Mouse (Mus musculus): ENCODE measurements around the gene Dagla. TPM values are rescaled to one million over a fixed set of nuclear protein-coding genes. Genes with fewer than 3 reads are reported as not detected.

Dagla gene
- polyA plus RNA-seq, 1 experiment = 9.6 TPM

- Histone ChIP-seq H3K4me2 (ENCODE audit: low read depth) (no peak overlapping the region), H3K4me3 (no peak overlapping the region), H3K27me3 (ENCODE audit: control insufficient read depth, insufficient read depth, insufficient read length) (no peaks in the 10 kb centered on the region), H3ac (ENCODE audit: control insufficient read depth, insufficient read length) (no peak overlapping the region), H3K79me2 (ENCODE audit: control insufficient read depth, insufficient read depth) (no peaks in the 10 kb centered on the region), H3K36me3 (ENCODE audit: control insufficient read depth, insufficient read depth) (no peaks in the 10 kb centered on the region)
- TF ChIP-seq SRF (IDR thresholded peaks at IDR 0.05; ENCODE audit: control insufficient read depth, insufficient read length, low read depth) (no peak), E2F4 (IDR thresholded peaks at IDR 0.05; ENCODE audit: insufficient read depth) (no peak), REST (IDR thresholded peaks at IDR 0.05; ENCODE audit: insufficient read depth, insufficient read length) (no peak), CEBPB (IDR thresholded peaks at IDR 0.05; ENCODE audit: insufficient read depth, poor library complexity, severe bottlenecking) (no peak)
Measured at GRCm38 (mm10) chr19:10317358-10317757, 12.7 kb upstream of the Dagla start.

- no peaks in the 10 kb centered on the region for H3K27me3 ChIP-seq (ENCODE audit: control insufficient read depth, insufficient read depth, insufficient read length)
- no peak overlapping the region for H3ac ChIP-seq (ENCODE audit: control insufficient read depth, insufficient read length)
- TF ChIP-seq MYOG (IDR thresholded peaks at IDR 0.05; ENCODE audit: control insufficient read depth in 1 of 3, insufficient read depth in 1 of 3, insufficient read length in 2 of 3, low read depth in 2 of 3) (no peak), TCF3 (IDR thresholded peaks at IDR 0.05; ENCODE audit: insufficient read length, low read depth) (no peak), MYOD1 (IDR thresholded peaks at IDR 0.05; ENCODE audit: control insufficient read depth in 1 of 3, insufficient read length in 2 of 3, low read depth in 2 of 3) (no peak), REST (IDR thresholded peaks at IDR 0.05; ENCODE audit: insufficient read depth, insufficient read length) (no peak), CEBPB (IDR thresholded peaks at IDR 0.05; ENCODE audit: insufficient read depth, poor library complexity, severe bottlenecking) (no peak), POLR2A (IDR thresholded peaks at IDR 0.05; ENCODE audit: insufficient read length, low read depth) (no peak)
- no peaks in the 10 kb centered on the region for H3K36me3 ChIP-seq (ENCODE audit: control insufficient read depth, insufficient read depth)
- no peak overlapping the region for H3K4me3 ChIP-seq
- H3K79me2 ChIP-seq (ENCODE audit: control insufficient read depth, insufficient read depth) = no peaks in the 10 kb centered on the region
- H3K4me2 ChIP-seq (ENCODE audit: low read depth) = no peak overlapping the region
Measured at GRCm38 (mm10) chr19:10316956-10317355, 12.3 kb upstream of the Dagla start.

- H3ac ChIP-seq (ENCODE audit: control insufficient read depth, insufficient read length) = no peak overlapping the region
- H3K27me3 ChIP-seq (ENCODE audit: control insufficient read depth, insufficient read depth, insufficient read length) = no peaks in the 10 kb centered on the region
- TF ChIP-seq MYOG (IDR thresholded peaks at IDR 0.05; ENCODE audit: control insufficient read depth in 1 of 3, insufficient read depth in 1 of 3, insufficient read length in 2 of 3, low read depth in 2 of 3) = peak in 1 of 3 experiments; percentile 5
- no peak for TF ChIP-seq POLR2AphosphoS2 (IDR thresholded peaks at IDR 0.05; ENCODE audit: insufficient read length, low read depth)
- no peak overlapping the region for H3K4me2 ChIP-seq (ENCODE audit: low read depth)
- no peaks in the 10 kb centered on the region for H3K79me2 ChIP-seq (ENCODE audit: control insufficient read depth, insufficient read depth)
- H3K4me3 ChIP-seq = no peak overlapping the region
- no peaks in the 10 kb centered on the region for H3K36me3 ChIP-seq (ENCODE audit: control insufficient read depth, insufficient read depth)
Measured at GRCm38 (mm10) chr19:10312072-10312471, 7.4 kb upstream of the Dagla start.

- peaks cover 6% of the 10 kb centered on the region for H3K79me2 ChIP-seq (ENCODE audit: control insufficient read depth, insufficient read depth)
- H3K27me3 ChIP-seq (ENCODE audit: control insufficient read depth, insufficient read depth, insufficient read length) = no peaks in the 10 kb centered on the region
- H3K36me3 ChIP-seq (ENCODE audit: control insufficient read depth, insufficient read depth) = no peaks in the 10 kb centered on the region
- H3K4me2 ChIP-seq (ENCODE audit: low read depth) = peak overlapping the region; percentile 65
- H3K4me3 ChIP-seq = no peak overlapping the region
- TF ChIP-seq SRF (IDR thresholded peaks at IDR 0.05; ENCODE audit: control insufficient read depth, insufficient read length, low read depth) (peak; percentile 7), CEBPB (IDR thresholded peaks at IDR 0.05; ENCODE audit: insufficient read depth, poor library complexity, severe bottlenecking) (no peak), MAX (IDR thresholded peaks at IDR 0.05; ENCODE audit: low read depth) (no peak), E2F4 (IDR thresholded peaks at IDR 0.05; ENCODE audit: insufficient read depth) (no peak), POLR2AphosphoS2 (IDR thresholded peaks at IDR 0.05; ENCODE audit: insufficient read length, low read depth) (no peak), REST (IDR thresholded peaks at IDR 0.05; ENCODE audit: insufficient read depth, insufficient read length) (no peak), TCF3 (IDR thresholded peaks at IDR 0.05; ENCODE audit: insufficient read length, low read depth) (no peak), TCF12 (IDR thresholded peaks at IDR 0.05; ENCODE audit: insufficient read depth, poor library complexity, severe bottlenecking) (no peak), POLR2A (IDR thresholded peaks at IDR 0.05; ENCODE audit: insufficient read length, low read depth) (no peak), USF1 (IDR thresholded peaks at IDR 0.05; ENCODE audit: low read depth) (peak; percentile 58), MYOD1 (IDR thresholded peaks at IDR 0.05; ENCODE audit: control insufficient read depth in 1 of 3, insufficient read length in 2 of 3, low read depth in 2 of 3) (no peak)
- H3ac ChIP-seq (ENCODE audit: control insufficient read depth, insufficient read length) = no peak overlapping the region
Measured at GRCm38 (mm10) chr19:10308990-10309389, 4.3 kb upstream of the Dagla start.

GRCm38 (mm10) chr19:10307941-10308340 lies 3.3 kb upstream of the Dagla start:
- peak overlapping the region; percentile 65 for H3K4me2 ChIP-seq (ENCODE audit: low read depth)
- no peak overlapping the region for H3ac ChIP-seq (ENCODE audit: control insufficient read depth, insufficient read length)
- no peaks in the 10 kb centered on the region for H3K27me3 ChIP-seq (ENCODE audit: control insufficient read depth, insufficient read depth, insufficient read length)
- TF ChIP-seq USF1 (IDR thresholded peaks at IDR 0.05; ENCODE audit: low read depth) (no peak), E2F4 (IDR thresholded peaks at IDR 0.05; ENCODE audit: insufficient read depth) (no peak), POLR2A (IDR thresholded peaks at IDR 0.05; ENCODE audit: insufficient read length, low read depth) (no peak), TCF12 (IDR thresholded peaks at IDR 0.05; ENCODE audit: insufficient read depth, poor library complexity, severe bottlenecking) (peak; percentile 41), POLR2AphosphoS2 (IDR thresholded peaks at IDR 0.05; ENCODE audit: insufficient read length, low read depth) (no peak), MAX (IDR thresholded peaks at IDR 0.05; ENCODE audit: low read depth) (no peak), CEBPB (IDR thresholded peaks at IDR 0.05; ENCODE audit: insufficient read depth, poor library complexity, severe bottlenecking) (no peak), MYOG (IDR thresholded peaks at IDR 0.05; ENCODE audit: control insufficient read depth in 1 of 3, insufficient read depth in 1 of 3, insufficient read length in 2 of 3, low read depth in 2 of 3) (peak in 2 of 3 experiments; percentile 7 to 36), MYOD1 (IDR thresholded peaks at IDR 0.05; ENCODE audit: control insufficient read depth in 1 of 3, insufficient read length in 2 of 3, low read depth in 2 of 3) (peak; percentile 40 to 83 (median 76)), TCF3 (IDR thresholded peaks at IDR 0.05; ENCODE audit: insufficient read length, low read depth) (peak; percentile 47), REST (IDR thresholded peaks at IDR 0.05; ENCODE audit: insufficient read depth, insufficient read length) (no peak), SRF (IDR thresholded peaks at IDR 0.05; ENCODE audit: control insufficient read depth, insufficient read length, low read depth) (no peak)
- H3K4me3 ChIP-seq = no peak overlapping the region
- H3K79me2 ChIP-seq (ENCODE audit: control insufficient read depth, insufficient read depth) = peaks cover 16% of the 10 kb centered on the region
- no peaks in the 10 kb centered on the region for H3K36me3 ChIP-seq (ENCODE audit: control insufficient read depth, insufficient read depth)
